Mouse (Mus musculus): ENCODE measurements around the gene Dennd1a.

- TF ChIP-seq CTCF (IDR thresholded peaks at IDR 0.05; ENCODE audit: low read depth) (no peak), EP300 (IDR thresholded peaks at IDR 0.05; ENCODE audit: low read depth) (no peak)
Measured at GRCm38 (mm10) chr2:38162486-38162885, 124.7 kb downstream of the Dennd1a start.

All from liver, postnatal 0 days (tissue).